ENCODE assay signal across 8 mouse cellular contexts in the genomic region with DNA sequence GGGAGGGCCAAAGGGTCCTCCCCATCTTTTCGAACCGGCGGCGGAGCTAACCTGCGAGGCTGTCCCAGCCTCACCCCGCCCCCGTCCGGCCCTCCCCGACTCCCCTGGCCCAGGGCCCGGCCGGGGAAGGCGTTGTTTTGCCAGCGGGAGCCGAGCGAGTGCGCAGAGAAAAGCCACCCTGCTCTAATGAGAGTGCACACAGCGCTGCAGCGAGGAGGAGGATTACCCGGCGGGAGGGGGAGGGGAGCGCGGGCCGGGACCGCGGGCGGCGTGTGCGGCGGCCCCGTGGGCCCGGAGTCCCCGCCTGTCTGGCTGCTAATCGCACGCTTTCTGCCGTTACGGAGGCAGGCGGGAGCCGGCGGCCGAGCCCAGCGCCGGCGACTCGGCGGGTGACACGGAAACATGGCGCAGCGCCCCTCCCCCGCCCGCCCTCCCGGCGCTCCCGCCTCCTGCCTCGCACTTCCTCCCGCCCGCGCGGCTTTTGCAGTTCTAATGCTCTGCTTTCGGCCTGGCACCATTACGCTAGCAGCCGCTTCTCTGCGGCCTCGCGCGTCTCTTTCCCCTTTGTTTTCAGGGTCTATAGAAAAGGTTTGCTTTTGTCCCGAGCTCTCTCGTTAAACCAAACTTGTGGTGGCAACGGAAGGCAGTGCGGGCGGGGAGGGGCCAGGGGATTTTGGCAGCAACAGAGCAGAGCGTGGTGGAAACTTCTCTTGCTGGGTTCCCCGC.
DNase-seq lines count a peak whose midpoint lies in the region; ATAC-seq lines count a peak whose summit lies in the region.

No protein-coding gene starts in this region.

- intact Hi-C loops in gastrocnemius, postnatal 14 days (cut with DNase I; ENCODE audit: low total_unique reads): no loop called here

- H3K4me1 ChIP-seq in limb, embryonic 11.5 days (ENCODE audit: control insufficient read depth, insufficient read depth, low read length): peaks cover 41% of the 10 kb centered on the region
- H3K4me1 ChIP-seq in midbrain, embryonic 11.5 days (ENCODE audit: control insufficient read depth, insufficient read depth, low read length): peaks cover 43% of the 10 kb centered on the region

- peaks cover 83% of the 10 kb centered on the region for H3K27me3 ChIP-seq in limb, embryonic 11.5 days (ENCODE audit: control insufficient read depth, insufficient read depth, low read length)
- H3K27me3 ChIP-seq in midbrain, embryonic 11.5 days (ENCODE audit: control insufficient read depth, insufficient read depth, low read length): peaks cover 76% of the 10 kb centered on the region

- peak overlapping the region; percentile 61 for H3K9ac ChIP-seq in limb, embryonic 11.5 days (ENCODE audit: low read length)
- H3K9ac ChIP-seq in midbrain, embryonic 11.5 days (ENCODE audit: low read length): peak overlapping the region; percentile 71

- peak overlapping the region; percentile 42 for H3K4me3 ChIP-seq in limb, embryonic 11.5 days (ENCODE audit: low read depth, low read length)
- peak overlapping the region; percentile 37 for H3K4me3 ChIP-seq in midbrain, embryonic 11.5 days (ENCODE audit: low read depth, low read length)

- peak overlapping the region; percentile 90 for H3K4me2 ChIP-seq in limb, embryonic 11.5 days (ENCODE audit: low read depth, severe bottlenecking)
- H3K4me2 ChIP-seq in midbrain, embryonic 11.5 days: peak overlapping the region; percentile 88

- H3K9me3 ChIP-seq in limb, embryonic 11.5 days (ENCODE audit: control insufficient read depth, low read length): no peaks in the 10 kb centered on the region
- H3K9me3 ChIP-seq in midbrain, embryonic 11.5 days (ENCODE audit: control insufficient read depth, low read length): no peaks in the 10 kb centered on the region

- DNase-seq in R1 (ENCODE audit: low read depth, low spot score): peak; percentile 68
- DNase-seq in cerebellum, postnatal 36 days: peak; percentile 46 to 62
- DNase-seq in gastrocnemius, postnatal 14 days: peak; percentile 73
- DNase-seq in induced T-regulatory cell, adult 2 months (ENCODE audit: low read depth): peak; percentile 88
- peak; percentile 70 for DNase-seq in limb, embryonic 11.5 days (ENCODE audit: low spot score)
- DNase-seq in midbrain, embryonic 11.5 days (ENCODE audit: low spot score, missing footprints): no peak
- DNase-seq in spleen, adult 12 weeks (ENCODE audit: low spot score): peak; percentile 47

- 1% methylated on average over 56 of the region's 72 CpGs for WGBS in limb, embryonic 11.5 days
- WGBS in midbrain, embryonic 11.5 days: 3% methylated on average over 37 of the region's 72 CpGs

- ATAC-seq in limb, embryonic 11.5 days (ENCODE audit: insufficient number of reproducible peaks, low FRiP score, low TSS enrichment, low read depth): peak; percentile 33; the same call in 1 of the 2 replicates
- ATAC-seq in midbrain, embryonic 11.5 days (ENCODE audit: low FRiP score): peak; percentile 48
- no peak for ATAC-seq in monocyte, adult 5-6 weeks (replicated peaks; ENCODE audit: insufficient number of reproducible peaks, low FRiP score, low TSS enrichment, poor library complexity, severe bottlenecking)

- no peaks in the 10 kb centered on the region for H3K36me3 ChIP-seq in limb, embryonic 11.5 days (ENCODE audit: control insufficient read depth, insufficient read depth, low read length)
- H3K36me3 ChIP-seq in midbrain, embryonic 11.5 days (ENCODE audit: control insufficient read depth, insufficient read depth, low read length): no peaks in the 10 kb centered on the region

- peak overlapping the region; percentile 71; the same call in 1 of the 2 replicates for H3K27ac ChIP-seq in limb, embryonic 11.5 days (replicated peaks; ENCODE audit: low read depth, low read length)
- peak overlapping the region; percentile 86 for H3K27ac ChIP-seq in midbrain, embryonic 11.5 days (ENCODE audit: low read depth, low read length)
